Mouse (Mus musculus): ENCODE results near the gene Nt5c1a.

DNA sequence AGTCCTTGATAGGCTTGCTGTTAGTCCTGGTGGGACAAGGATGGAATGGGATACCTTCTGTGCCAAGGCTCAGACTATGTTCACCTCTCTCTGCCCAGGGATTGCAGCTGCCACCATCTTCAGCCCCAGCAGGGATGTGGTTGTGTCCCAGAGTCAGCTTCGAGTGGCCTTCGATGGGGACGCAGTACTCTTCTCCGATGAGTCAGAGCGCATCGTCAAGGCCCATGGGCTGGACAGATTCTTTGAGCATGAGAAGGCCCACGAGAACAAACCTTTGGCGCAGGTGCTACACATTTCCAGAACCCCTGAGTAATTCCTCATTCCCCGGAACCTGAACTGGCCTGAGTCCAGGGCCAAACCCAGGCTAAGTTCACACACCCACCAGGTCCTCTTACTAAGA is 12.7 kb downstream of the Nt5c1a start:
- TF ChIP-seq CEBPB (IDR thresholded peaks at IDR 0.05; ENCODE audit: low read depth) (no peak), MYOD1 (IDR thresholded peaks at IDR 0.05; ENCODE audit: control insufficient read depth, insufficient read length, low read depth) (no peak)
